Mouse (Mus musculus) forebrain, embryonic 11.5 days (tissue): ENCODE data around the gene Slc11a1. TPM values are rescaled to one million over a fixed set of nuclear protein-coding genes. Genes with fewer than 3 reads are reported as not detected.
"Not testable (repeated sequence)": the region's sequence is repeated elsewhere in the genome, so short reads cannot be mapped to it uniquely, and the experiment has no call there.

Source experiments
- ATAC-seq: fragments of 200-750 bp; cut with Nextera tagmentation; replicated peaks from 2 replicates; pipeline ENCODE4 v1.8.0; 2017; ENCODE audit warnings: moderate TSS enrichment; ENCODE audit not compliant: low FRiP score
- DNase-seq: peaks from one replicate; pipeline ENCODE4 v3.0.0-alpha.2; 2017; ENCODE audit warnings: low spot score
- H3K27ac ChIP-seq: fragments of 300-500 bp; sonication (generic); 2 replicates; pipeline ENCODE4 v1.5.1; 2014; ENCODE audit warnings: low read depth, low read length
- H3K27me3 ChIP-seq: fragments of 300-500 bp; sonication (generic); 2 replicates; pipeline ENCODE4 v1.6.1; 2014; ENCODE audit warnings: mild to moderate bottlenecking, low read length, mixed read lengths; ENCODE audit not compliant: control insufficient read depth, insufficient read depth
- H3K36me3 ChIP-seq: fragments of 300-500 bp; sonication (generic); 2 replicates; pipeline ENCODE4 v1.6.1; 2014; ENCODE audit warnings: mild to moderate bottlenecking, low read length, moderate library complexity, mixed read lengths; ENCODE audit not compliant: control insufficient read depth, insufficient read depth
- H3K4me1 ChIP-seq: fragments of 300-500 bp; sonication (generic); replicated peaks from 2 replicates; pipeline ENCODE4 v1.6.1; 2014; ENCODE audit warnings: low read length, mixed read lengths; ENCODE audit not compliant: control insufficient read depth, insufficient read depth
- H3K4me2 ChIP-seq: fragments of 300-500 bp; sonication (generic); 2 replicates; pipeline ENCODE4 v1.6.1; 2014; ENCODE audit warnings: low read depth, mild to moderate bottlenecking, low read length, moderate library complexity, mixed read lengths; ENCODE audit not compliant: severe bottlenecking
- H3K4me3 ChIP-seq: fragments of 300-500 bp; sonication (generic); 2 replicates; pipeline ENCODE4 v1.5.1; 2014; ENCODE audit warnings: low read depth, low read length
- H3K9ac ChIP-seq: fragments of 300-500 bp; sonication (generic); 2 replicates; pipeline ENCODE4 v1.6.1; 2014; ENCODE audit warnings: low read length
- H3K9me3 ChIP-seq: fragments of 300-500 bp; sonication (generic); 2 replicates; pipeline ENCODE4 v1.6.1; 2016; ENCODE audit warnings: low read length, mixed read lengths; ENCODE audit not compliant: control insufficient read depth
- WGBS: fragments of 180-500 bp; shearing (Covaris S2); extraction: QIAGEN DNeasy Blood & Tissue Kit; methylation state at CpG from one replicate; pipeline ENCODE4 v1.1.7; 2014; 5-methylcytosine and 5-hydroxymethylcytosine counted together
- polyA plus RNA-seq: library from polyadenylated mRNA; unstranded; fragments of >200 nt; fragmentation: Nextera tagmentation; extraction: Ambion mirVana; gene quantifications from 2 replicates; pipeline ENCODE4 v1.2.1, GENCODE M21; 2014

Slc11a1 gene
- polyA plus RNA-seq, 1 experiment from 2014 or later = 1.9 TPM

GRCm38 (mm10) chr1:74393010-74393409 is 18.0 kb downstream of the Slc11a1 start:
- peaks cover 17% of the 10 kb centered on the region for H3K4me1 ChIP-seq
- peak overlapping the region; percentile 97 for H3K4me3 ChIP-seq
- ATAC-seq = no peak
- WGBS = 35% methylated on average over 6 of the region's 7 CpGs
- no peak overlapping the region for H3K27ac ChIP-seq
- peak overlapping the region; percentile 92 for H3K9ac ChIP-seq
- H3K36me3 ChIP-seq = peaks cover 10% of the 10 kb centered on the region
- no peak for DNase-seq
- H3K9me3 ChIP-seq = no peaks in the 10 kb centered on the region
- peak overlapping the region; percentile 95 for H3K4me2 ChIP-seq
- H3K27me3 ChIP-seq = peaks cover 2% of the 10 kb centered on the region; the same call in 1 of the 2 replicates

DNA sequence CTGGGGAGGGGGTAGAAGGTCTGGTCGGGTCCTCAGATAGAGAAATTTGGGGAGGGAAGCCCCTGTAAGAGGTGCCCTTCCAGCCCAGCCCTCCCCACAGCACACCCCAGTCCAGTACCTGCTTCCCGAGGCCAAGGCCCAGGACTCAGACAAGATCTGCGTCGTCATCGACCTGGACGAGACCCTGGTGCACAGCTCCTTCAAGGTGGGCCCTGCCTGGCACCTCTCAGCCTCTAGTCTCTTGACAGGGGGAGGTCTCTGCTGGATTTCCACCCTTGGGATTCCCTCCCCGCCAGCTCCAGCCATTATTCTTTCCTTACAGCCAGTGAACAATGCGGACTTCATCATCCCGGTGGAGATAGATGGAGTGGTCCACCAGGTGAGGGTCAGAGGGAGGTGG is 18.7 kb downstream of the Slc11a1 start:
- ATAC-seq (no peak), DNase-seq (no peak)
- 89% methylated on average over 9 of the region's 9 CpGs for WGBS
- Histone ChIP-seq H3K27me3 (peaks cover 2% of the 10 kb centered on the region; the same call in 1 of the 2 replicates), H3K4me3 (no peak overlapping the region), H3K36me3 (peaks cover 10% of the 10 kb centered on the region), H3K27ac (no peak overlapping the region), H3K9me3 (no peaks in the 10 kb centered on the region), H3K4me1 (peaks cover 17% of the 10 kb centered on the region), H3K4me2 (no peak overlapping the region), H3K9ac (no peak overlapping the region)

GRCm38 (mm10) chr1:74394311-74394710 is 19.3 kb downstream of the Slc11a1 start:
- no peak overlapping the region for H3K4me2 ChIP-seq
- H3K4me3 ChIP-seq = no peak overlapping the region
- ATAC-seq = no peak
- H3K27ac ChIP-seq = no peak overlapping the region
- no peak for DNase-seq
- H3K27me3 ChIP-seq = peaks cover 2% of the 10 kb centered on the region; the same call in 1 of the 2 replicates
- H3K9ac ChIP-seq = no peak overlapping the region
- no peaks in the 10 kb centered on the region for H3K9me3 ChIP-seq
- H3K36me3 ChIP-seq = peaks cover 10% of the 10 kb centered on the region
- 91% methylated on average over 9 of the region's 9 CpGs for WGBS
- peaks cover 17% of the 10 kb centered on the region for H3K4me1 ChIP-seq

- H3K4me3 ChIP-seq = no peak overlapping the region
- H3K27me3 ChIP-seq = no peaks in the 10 kb centered on the region
- H3K4me1 ChIP-seq = peaks cover 17% of the 10 kb centered on the region
- DNase-seq (no peak), ATAC-seq (no peak)
- H3K9ac ChIP-seq = no peak overlapping the region
- peaks cover 10% of the 10 kb centered on the region for H3K36me3 ChIP-seq
- H3K27ac ChIP-seq = no peak overlapping the region
- 90% methylated on average over 15 of the region's 15 CpGs for WGBS
- no peaks in the 10 kb centered on the region for H3K9me3 ChIP-seq
- no peak overlapping the region for H3K4me2 ChIP-seq
Measured at GRCm38 (mm10) chr1:74394858-74395257, 19.9 kb downstream of the Slc11a1 start.

- Histone ChIP-seq H3K9ac (no peak overlapping the region), H3K4me3 (no peak overlapping the region), H3K4me2 (no peak overlapping the region), H3K9me3 (no peaks in the 10 kb centered on the region), H3K4me1 (peaks cover 13% of the 10 kb centered on the region), H3K27ac (no peak overlapping the region), H3K36me3 (peaks cover 10% of the 10 kb centered on the region), H3K27me3 (no peaks in the 10 kb centered on the region)
- DNase-seq (no peak), ATAC-seq (no peak)
- 88% methylated on average over 13 of the region's 13 CpGs for WGBS
Measured at GRCm38 (mm10) chr1:74395290-74395689, 20.3 kb downstream of the Slc11a1 start.

DNA sequence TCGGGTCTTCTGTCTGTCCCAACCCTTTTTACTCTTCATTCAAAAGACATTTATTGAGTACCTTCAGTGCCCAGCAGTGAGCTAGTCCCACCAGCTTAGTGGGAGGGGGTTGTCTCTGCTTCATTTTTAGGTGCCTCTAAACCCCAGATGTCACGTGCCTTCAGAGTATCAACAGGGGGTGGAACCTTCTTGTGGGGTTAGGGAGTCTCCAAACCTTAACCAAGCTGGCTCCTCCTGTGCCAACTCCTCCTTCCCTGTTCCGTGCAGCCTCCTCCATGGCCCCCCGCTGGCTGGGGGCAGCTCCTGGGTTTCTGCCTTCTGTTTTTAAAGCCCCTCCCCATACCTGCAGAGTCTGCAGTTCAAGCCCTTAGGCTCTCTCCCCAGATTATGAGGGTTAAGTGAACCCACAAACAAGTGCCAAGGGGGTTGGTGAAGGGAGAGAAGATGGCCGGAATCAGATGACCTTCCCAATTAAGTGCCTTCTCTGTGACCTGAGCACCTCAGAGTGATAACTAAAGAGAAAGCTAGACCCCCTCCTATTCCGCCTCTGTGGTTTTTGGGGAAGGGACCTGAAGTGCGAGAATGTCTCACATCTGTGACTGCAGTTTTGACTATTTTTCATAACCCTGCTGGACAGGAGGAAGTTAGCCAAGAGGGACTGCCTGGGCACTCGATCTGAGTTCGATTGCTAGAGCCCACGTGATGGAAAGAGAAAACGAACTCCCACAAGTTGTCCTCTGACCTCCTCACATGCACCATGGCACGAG is 21.6 kb downstream of the Slc11a1 start:
- H3K4me2 ChIP-seq = peak overlapping the region; percentile 75
- H3K27ac ChIP-seq, ATAC-seq, H3K9me3 ChIP-seq, DNase-seq, H3K27me3 ChIP-seq: not testable (repeated sequence)
- WGBS = 7% methylated on average over 12 of the region's 12 CpGs
- H3K36me3 ChIP-seq = peaks cover 10% of the 10 kb centered on the region
- peak overlapping the region; percentile 35 for H3K4me3 ChIP-seq
- peak overlapping the region; percentile 57; the same call in 1 of the 2 replicates for H3K9ac ChIP-seq
- H3K4me1 ChIP-seq = peaks cover 12% of the 10 kb centered on the region

DNA sequence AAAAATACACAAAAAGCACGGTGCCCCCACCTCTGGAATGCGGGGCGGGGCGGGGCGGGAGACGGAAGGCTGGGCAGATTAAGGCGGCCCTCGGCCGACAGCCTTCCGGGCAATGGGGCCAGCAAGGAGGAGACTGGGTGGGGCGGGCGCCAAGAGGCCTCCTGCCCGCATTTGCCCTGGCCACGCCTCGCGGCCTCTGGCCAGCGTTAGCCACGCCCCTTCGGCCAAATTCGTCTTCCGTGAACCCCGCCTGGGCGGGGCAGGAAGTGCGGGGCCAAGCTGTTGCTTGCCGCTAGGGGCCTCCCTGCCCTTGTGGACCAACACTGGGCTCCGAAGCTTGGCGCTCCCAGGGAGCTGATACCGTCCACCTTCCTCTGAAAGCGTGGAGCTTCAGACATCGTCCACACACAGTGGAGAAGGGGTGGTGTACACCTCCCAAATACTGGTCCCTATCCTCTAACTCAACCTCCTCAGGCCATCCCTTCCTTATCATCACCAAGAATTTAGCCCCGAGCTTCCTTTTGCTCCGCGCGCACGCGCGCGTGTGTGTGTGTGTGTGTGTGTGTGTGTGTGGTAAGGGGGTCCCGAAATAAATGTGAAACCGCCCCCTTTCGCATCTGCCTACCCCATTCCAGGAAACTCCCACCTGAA is 22.4 kb downstream of the Slc11a1 start:
- H3K9ac ChIP-seq = peak overlapping the region; percentile 57
- peak overlapping the region; percentile 35 for H3K4me3 ChIP-seq
- DNase-seq (peak; percentile 98), ATAC-seq (peak; percentile 90)
- under 1% methylated on average over 39 of the region's 41 CpGs for WGBS
- H3K36me3 ChIP-seq = peaks cover 10% of the 10 kb centered on the region
- peak overlapping the region; percentile 75 for H3K4me2 ChIP-seq
- no peaks in the 10 kb centered on the region for H3K9me3 ChIP-seq
- peak overlapping the region; percentile 66 for H3K27ac ChIP-seq
- peaks cover 10% of the 10 kb centered on the region for H3K4me1 ChIP-seq
- no peaks in the 10 kb centered on the region for H3K27me3 ChIP-seq

DNA sequence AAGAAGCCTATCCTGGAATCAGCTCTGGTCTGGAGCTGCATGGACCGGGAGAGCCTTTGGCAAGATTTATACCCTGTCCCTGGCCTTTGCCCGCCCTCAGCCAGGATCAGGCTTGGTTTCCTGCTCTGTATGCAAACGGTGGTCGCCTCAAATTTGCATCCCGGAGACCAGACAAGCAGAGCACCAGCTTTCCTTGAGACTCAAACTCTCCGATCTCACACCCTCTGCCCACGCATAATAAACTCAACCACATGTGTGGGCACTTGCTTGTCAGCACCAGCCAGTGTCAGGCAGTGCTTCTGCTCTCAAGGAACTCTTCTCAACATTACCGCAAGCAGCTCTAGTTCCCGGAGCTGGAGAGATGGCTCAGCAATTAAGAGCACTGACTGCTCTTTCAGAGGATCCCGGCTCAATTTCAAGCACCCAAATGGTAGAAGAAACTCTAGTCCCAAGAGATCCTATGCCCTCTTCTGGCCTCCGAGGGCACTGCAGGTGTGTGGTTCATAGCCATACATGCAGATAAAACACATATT is 23.0 kb downstream of the Slc11a1 start:
- WGBS = 4% methylated on average over 11 of the region's 11 CpGs
- H3K27ac ChIP-seq = peak overlapping the region; percentile 66; the same call in 1 of the 2 replicates
- ATAC-seq = peak; percentile 28

More for the DNA sequence above, 23.0 kb downstream of the Slc11a1 start:
- H3K4me2 ChIP-seq = peak overlapping the region; percentile 75
- H3K36me3 ChIP-seq = peaks cover 10% of the 10 kb centered on the region
- H3K9ac ChIP-seq = peak overlapping the region; percentile 57
- H3K4me3 ChIP-seq = peak overlapping the region; percentile 35
- no peaks in the 10 kb centered on the region for H3K9me3 ChIP-seq
- DNase-seq = peak; percentile 83
- no peaks in the 10 kb centered on the region for H3K27me3 ChIP-seq
- peaks cover 6% of the 10 kb centered on the region; the same call in 1 of the 2 replicates for H3K4me1 ChIP-seq
